Mouse (Mus musculus) embryonic facial prominence, embryonic 15.5 days (tissue): Measurements from ENCODE around the gene AW146154. TPM values are rescaled to one million over a fixed set of nuclear protein-coding genes. Genes with fewer than 3 reads are reported as not detected.
"Not testable (repeated sequence)": the region's sequence is repeated elsewhere in the genome, so short reads cannot be mapped to it uniquely, and the experiment has no call there.

Experiments
- ATAC-seq: fragments of 200-750 bp; cut with Nextera tagmentation; 2 replicates; pipeline ENCODE4 v1.8.0; 2017; ENCODE audit warnings: low read depth, moderate TSS enrichment; ENCODE audit not compliant: insufficient number of reproducible peaks, low FRiP score, low TSS enrichment
- H3K27ac ChIP-seq: fragments of 300-500 bp; sonication (generic); replicated peaks from 2 replicates; pipeline ENCODE4 v1.5.1; 2015; ENCODE audit warnings: mild to moderate bottlenecking, inconsistent platforms
- H3K27me3 ChIP-seq: fragments of 300-500 bp; sonication (generic); 2 replicates; pipeline ENCODE4 v1.6.1; 2015; ENCODE audit warnings: inconsistent platforms
- H3K36me3 ChIP-seq: fragments of 300-500 bp; sonication (generic); 2 replicates; pipeline ENCODE4 v1.6.1; 2015; ENCODE audit warnings: mild to moderate bottlenecking, inconsistent platforms
- H3K4me1 ChIP-seq: fragments of 300-500 bp; sonication (generic); 2 replicates; pipeline ENCODE4 v1.6.1; 2015; ENCODE audit warnings: inconsistent platforms
- H3K4me2 ChIP-seq: fragments of 300-500 bp; sonication (generic); replicated peaks from 2 replicates; pipeline ENCODE4 v1.6.1; 2015; ENCODE audit warnings: mild to moderate bottlenecking, inconsistent platforms
- H3K4me3 ChIP-seq: fragments of 300-500 bp; sonication (generic); replicated peaks from 2 replicates; pipeline ENCODE4 v1.5.1; 2015; ENCODE audit warnings: mild to moderate bottlenecking, inconsistent platforms
- H3K9ac ChIP-seq: fragments of 300-500 bp; sonication (generic); 2 replicates; pipeline ENCODE4 v1.6.1; 2015; ENCODE audit warnings: inconsistent platforms
- H3K9me3 ChIP-seq: fragments of 300-500 bp; sonication (generic); replicated peaks from 2 replicates; pipeline ENCODE4 v1.6.1; 2016; ENCODE audit warnings: inconsistent platforms
- WGBS: fragments of 180-500 bp; shearing (Covaris S2); methylation state at CpG from one replicate; pipeline ENCODE4 v1.1.7; 2015; 5-methylcytosine and 5-hydroxymethylcytosine counted together
- polyA plus RNA-seq: library from polyadenylated mRNA; unstranded; fragments of >200 nt; fragmentation: Nextera tagmentation; extraction: Ambion mirVana; gene quantifications from 2 replicates; pipeline ENCODE4 v1.2.1, GENCODE M21; 2015

Gene AW146154
- polyA plus RNA-seq, result 10.4 and 11.1 TPM in 2 replicates

- H3K4me2 ChIP-seq, result peak within 1 kb of the TSS; percentile 64
- no peaks in the 10 kb centered on the region for H3K27me3 ChIP-seq
- 0% methylated on average over 18 of the region's 18 CpGs for WGBS
- ATAC-seq, result peak; percentile 96
- H3K9me3 ChIP-seq, result no peaks in the 10 kb centered on the region
- peak within 1 kb of the TSS; percentile 74 for H3K4me3 ChIP-seq
- H3K36me3 ChIP-seq, result peaks cover 8% of the 10 kb centered on the region
- no peaks in the 10 kb centered on the region for H3K4me1 ChIP-seq
- H3K27ac ChIP-seq, result peak within 1 kb of the TSS; percentile 84
- H3K9ac ChIP-seq, result peak within 1 kb of the TSS; percentile 44; the same call in 1 of the 2 replicates
These were observed at the start of gene AW146154, which contains the start of gene Gm20449 for GRCm38 (mm10) chr7:41499389-41500049. TSS of gene AW146154 (minus strand) at chr7:41499890. TSS of gene Gm20449 (minus strand) at chr7:41499417.

GRCm38 (mm10) chr7:41512672-41513071, 13.0 kb upstream of the AW146154 start:
- Histone ChIP-seq H3K4me1 (no peaks in the 10 kb centered on the region), H3K9me3 (no peaks in the 10 kb centered on the region), H3K9ac (no peak overlapping the region), H3K4me2 (no peak overlapping the region), H3K27ac (no peak overlapping the region), H3K27me3 (no peaks in the 10 kb centered on the region), H3K4me3 (no peak overlapping the region), H3K36me3 (no peaks in the 10 kb centered on the region)
- WGBS, result 75% methylated on average over 3 of the region's 3 CpGs
- ATAC-seq, result no peak

GRCm38 (mm10) chr7:41512207-41512606, 12.5 kb upstream of the AW146154 start:
- Histone ChIP-seq H3K4me1 (no peaks in the 10 kb centered on the region), H3K9me3 (0 out of 2 replicates have a peak, but pooled peaks cover 3% of the 10 kb centered on the region), H3K4me3 (no peak overlapping the region), H3K27me3 (no peaks in the 10 kb centered on the region), H3K27ac (no peak overlapping the region), H3K36me3 (no peaks in the 10 kb centered on the region), H3K9ac (no peak overlapping the region), H3K4me2 (no peak overlapping the region)
- WGBS, result 9% methylated on average over 1 of the region's 1 CpGs
- ATAC-seq, result no peak

GRCm38 (mm10) chr7:41502402-41502801, 2.7 kb upstream of the AW146154 start:
- Histone ChIP-seq H3K4me2 (no peak overlapping the region), H3K9me3 (0 out of 2 replicates have a peak, but pooled peaks cover 4% of the 10 kb centered on the region), H3K9ac (no peak overlapping the region), H3K36me3 (no peaks in the 10 kb centered on the region), H3K27me3 (no peaks in the 10 kb centered on the region), H3K4me3 (no peak overlapping the region), H3K27ac (no peak overlapping the region), H3K4me1 (no peaks in the 10 kb centered on the region)
- 52% methylated on average over 1 of the region's 1 CpGs for WGBS
- no peak for ATAC-seq

GRCm38 (mm10) chr7:41500151-41500934, 653 bp upstream of the AW146154 start:
- WGBS, result 18% methylated on average over 22 of the region's 22 CpGs

GRCm38 (mm10) chr7:41499018-41499388, 687 bp downstream of the AW146154 start:
- H3K4me2 ChIP-seq, result peak overlapping the region; percentile 64
- not testable (repeated sequence) for H3K4me1 ChIP-seq, H3K27me3 ChIP-seq, H3K9me3 ChIP-seq
- H3K9ac ChIP-seq, result peak overlapping the region; percentile 44; the same call in 1 of the 2 replicates
- H3K27ac ChIP-seq, result peak overlapping the region; percentile 84
- peak; percentile 58 for ATAC-seq
- peaks cover 11% of the 10 kb centered on the region for H3K36me3 ChIP-seq
- 0% methylated on average over 6 of the region's 6 CpGs for WGBS
- peak overlapping the region; percentile 74 for H3K4me3 ChIP-seq

More at GRCm38 (mm10) chr7:41500151-41500934, 653 bp upstream of the AW146154 start:
- no peak overlapping the region for H3K9ac ChIP-seq
- no peak overlapping the region for H3K27ac ChIP-seq
- peak overlapping the region; percentile 64 for H3K4me2 ChIP-seq
- H3K4me3 ChIP-seq, result peak overlapping the region; percentile 74
- H3K27me3 ChIP-seq, result no peaks in the 10 kb centered on the region
- H3K36me3 ChIP-seq, result no peaks in the 10 kb centered on the region
- no peaks in the 10 kb centered on the region for H3K9me3 ChIP-seq
- H3K4me1 ChIP-seq, result no peaks in the 10 kb centered on the region
- ATAC-seq, result no peak

- Histone ChIP-seq H3K4me3 (peak overlapping the region; percentile 74), H3K4me2 (peak overlapping the region; percentile 64), H3K36me3 (peaks cover 11% of the 10 kb centered on the region)
- H3K4me1 ChIP-seq, H3K9ac ChIP-seq, H3K9me3 ChIP-seq, ATAC-seq, H3K27ac ChIP-seq, H3K27me3 ChIP-seq: not testable (repeated sequence)
- WGBS, result 74% methylated on average over 4 of the region's 4 CpGs
These were observed 1.2 kb downstream of the AW146154 start for GRCm38 (mm10) chr7:41498464-41498863.

- Histone ChIP-seq H3K4me3 (no peak overlapping the region), H3K27me3 (no peaks in the 10 kb centered on the region), H3K4me2 (no peak overlapping the region), H3K9ac (no peak overlapping the region), H3K36me3 (peaks cover 11% of the 10 kb centered on the region), H3K9me3 (no peaks in the 10 kb centered on the region), H3K4me1 (no peaks in the 10 kb centered on the region), H3K27ac (no peak overlapping the region)
- no peak for ATAC-seq
- WGBS, result 95% methylated on average over 2 of the region's 2 CpGs
These were observed 1.8 kb downstream of the AW146154 start for GRCm38 (mm10) chr7:41497871-41498270.

GRCm38 (mm10) chr7:41451864-41452263, 47.8 kb downstream of the AW146154 start:
- Histone ChIP-seq H3K9ac (no peak overlapping the region), H3K4me1 (no peaks in the 10 kb centered on the region), H3K9me3 (no peaks in the 10 kb centered on the region), H3K36me3 (no peaks in the 10 kb centered on the region), H3K4me2 (no peak overlapping the region), H3K27ac (no peak overlapping the region), H3K27me3 (no peaks in the 10 kb centered on the region), H3K4me3 (no peak overlapping the region)
- no peak for ATAC-seq
- 15% methylated on average over 10 of the region's 10 CpGs for WGBS

- WGBS, result 59% methylated on average over 1 of the region's 1 CpGs
- H3K9ac ChIP-seq, H3K36me3 ChIP-seq, H3K27ac ChIP-seq, H3K4me1 ChIP-seq, H3K4me3 ChIP-seq, H3K9me3 ChIP-seq, ATAC-seq, H3K4me2 ChIP-seq, H3K27me3 ChIP-seq: not testable (repeated sequence)
These were observed 51.1 kb downstream of the AW146154 start, which contains the start of gene Vmn2r57 for GRCm38 (mm10) chr7:41448596-41448995. TSS of gene Vmn2r57 (minus strand) at chr7:41448696.
